Mouse (Mus musculus) hindbrain, embryonic 14.5 days (tissue): ENCODE results near the gene Adat3. TPM values are rescaled to one million over a fixed set of nuclear protein-coding genes. Genes with fewer than 3 reads are reported as not detected.
"Not testable (repeated sequence)": the region's sequence is repeated elsewhere in the genome, so short reads cannot be mapped to it uniquely, and the experiment has no call there.

Experiments used
- ATAC-seq: fragments of 200-750 bp; cut with Nextera tagmentation; 2 replicates; pipeline ENCODE4 v1.8.0; 2017; ENCODE audit warnings: moderate number of reproducible peaks, mild to moderate bottlenecking, moderate TSS enrichment, moderate library complexity; ENCODE audit not compliant: low FRiP score
- DNase-seq: peaks from one replicate; pipeline ENCODE4 v3.0.0-alpha.2; 2015; ENCODE audit warnings: low spot score
- H3K27ac ChIP-seq: fragments of 300-500 bp; sonication (generic); 2 replicates; pipeline ENCODE4 v1.5.1; 2014; ENCODE audit warnings: mild to moderate bottlenecking, moderate library complexity
- H3K27me3 ChIP-seq: fragments of 300-500 bp; sonication (generic); 2 replicates; pipeline ENCODE4 v1.6.1; 2014; ENCODE audit warnings: mild to moderate bottlenecking, low read length, mixed read lengths; ENCODE audit not compliant: control insufficient read depth, insufficient read depth
- H3K36me3 ChIP-seq: fragments of 300-500 bp; sonication (generic); replicated peaks from 2 replicates; pipeline ENCODE4 v1.6.1; 2014; ENCODE audit not compliant: control insufficient read depth, insufficient read depth
- H3K4me1 ChIP-seq: fragments of 300-500 bp; sonication (generic); replicated peaks from 2 replicates; pipeline ENCODE4 v1.6.1; 2014; ENCODE audit warnings: antibody characterized with exemption, low read length, mixed read lengths; ENCODE audit not compliant: control insufficient read depth, insufficient read depth
- H3K4me2 ChIP-seq: fragments of 300-500 bp; sonication (generic); replicated peaks from 2 replicates; pipeline ENCODE4 v1.6.1; 2014; ENCODE audit warnings: mild to moderate bottlenecking, moderate library complexity
- H3K4me3 ChIP-seq: fragments of 300-500 bp; sonication (generic); replicated peaks from 2 replicates; pipeline ENCODE4 v1.5.1; 2014; ENCODE audit warnings: mild to moderate bottlenecking, low read length
- H3K9ac ChIP-seq: fragments of 300-500 bp; sonication (generic); 2 replicates; pipeline ENCODE4 v1.6.1; 2014
- H3K9me3 ChIP-seq: fragments of 300-500 bp; sonication (generic); 2 replicates; pipeline ENCODE4 v1.6.1; 2016; ENCODE audit warnings: low read length; ENCODE audit not compliant: control insufficient read depth
- WGBS: fragments of 180-500 bp; shearing (Covaris S2); extraction: QIAGEN DNeasy Blood & Tissue Kit; methylation state at CpG from one replicate; pipeline ENCODE4 v1.1.7; 2014; 5-methylcytosine and 5-hydroxymethylcytosine counted together
- polyA plus RNA-seq: library from polyadenylated mRNA; unstranded; fragments of >200 nt; fragmentation: Nextera tagmentation; extraction: Ambion mirVana; gene quantifications from 2 replicates; pipeline ENCODE4 v1.2.1, GENCODE M21; 2014

Gene Adat3
- polyA plus RNA-seq, 1 experiment from 2014 or later: 5.6 TPM

DNA sequence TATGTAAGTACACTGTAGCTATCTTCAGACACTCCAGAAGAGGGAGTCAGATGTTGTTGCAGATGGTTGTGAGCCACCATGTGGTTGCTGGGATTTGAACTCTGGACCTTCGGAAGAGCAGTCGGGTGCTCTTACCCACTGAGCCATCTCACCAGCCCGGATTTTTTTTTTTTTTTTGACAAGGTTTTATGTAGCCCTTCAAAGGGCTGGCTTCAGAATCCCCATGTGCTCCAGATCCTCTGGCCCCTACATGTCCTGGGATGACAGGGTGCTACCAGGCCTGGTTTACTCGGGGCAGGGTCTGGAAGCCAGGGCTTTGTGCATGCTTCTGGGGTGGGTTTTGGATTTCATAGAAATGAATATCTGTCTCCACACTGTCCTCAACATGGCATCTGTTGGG, 3.0 kb downstream of the Adat3 start, which contains the start of gene Gm49322:
Gm49322 (plus strand) TSS at position 301 of the 400 bp plus-strand sequence.
- not testable (repeated sequence) for ATAC-seq, H3K27me3 ChIP-seq

GRCm38 (mm10) chr10:80606306-80606705, 3.6 kb downstream of the Adat3 start:
- H3K4me3 ChIP-seq: no peak overlapping the region
- 92% methylated on average over 23 of the region's 23 CpGs for WGBS
- no peak overlapping the region for H3K4me2 ChIP-seq
- H3K9me3 ChIP-seq: no peaks in the 10 kb centered on the region
- H3K27me3 ChIP-seq: no peaks in the 10 kb centered on the region
- ATAC-seq: no peak
- DNase-seq: no peak
- H3K27ac ChIP-seq: no peak overlapping the region
- no peak overlapping the region for H3K9ac ChIP-seq
- peaks cover 47% of the 10 kb centered on the region for H3K36me3 ChIP-seq
- peaks cover 15% of the 10 kb centered on the region for H3K4me1 ChIP-seq

More for the DNA sequence above, 3.0 kb downstream of the Adat3 start, which contains the start of gene Gm49322:
- not testable (repeated sequence) for H3K27ac ChIP-seq, H3K4me2 ChIP-seq, H3K9me3 ChIP-seq, H3K4me3 ChIP-seq, DNase-seq, H3K9ac ChIP-seq
- Histone ChIP-seq H3K36me3 (peaks cover 46% of the 10 kb centered on the region), H3K4me1 (peaks cover 15% of the 10 kb centered on the region)
- 89% methylated on average over 1 of the region's 4 CpGs for WGBS

GRCm38 (mm10) chr10:80606737-80607350, 4.2 kb downstream of the Adat3 start:
- H3K36me3 ChIP-seq: peaks cover 50% of the 10 kb centered on the region
- WGBS: 95% methylated on average over 34 of the region's 34 CpGs
- DNase-seq: no peak

GRCm38 (mm10) chr10:80608435-80608834, 5.8 kb downstream of the Adat3 start:
- ATAC-seq: no peak
- 87% methylated on average over 3 of the region's 3 CpGs for WGBS
- H3K36me3 ChIP-seq: peaks cover 66% of the 10 kb centered on the region

More at GRCm38 (mm10) chr10:80606737-80607350, 4.2 kb downstream of the Adat3 start:
- Histone ChIP-seq H3K9me3 (no peaks in the 10 kb centered on the region), H3K4me3 (no peak overlapping the region), H3K9ac (no peak overlapping the region), H3K27ac (no peak overlapping the region), H3K4me1 (peaks cover 15% of the 10 kb centered on the region), H3K27me3 (no peaks in the 10 kb centered on the region), H3K4me2 (no peak overlapping the region)
- no peak for ATAC-seq

GRCm38 (mm10) chr10:80609269-80609924, 6.7 kb downstream of the Adat3 start:
- Histone ChIP-seq H3K36me3 (peaks cover 75% of the 10 kb centered on the region), H3K4me3 (no peak overlapping the region), H3K4me1 (no peaks in the 10 kb centered on the region), H3K9ac (no peak overlapping the region), H3K9me3 (no peaks in the 10 kb centered on the region), H3K4me2 (no peak overlapping the region), H3K27ac (no peak overlapping the region), H3K27me3 (no peaks in the 10 kb centered on the region)
- no peak for ATAC-seq
- DNase-seq: no peak
- 95% methylated on average over 10 of the region's 10 CpGs for WGBS

More at GRCm38 (mm10) chr10:80608435-80608834, 5.8 kb downstream of the Adat3 start:
- Histone ChIP-seq H3K27ac (no peak overlapping the region), H3K9ac (no peak overlapping the region), H3K9me3 (no peaks in the 10 kb centered on the region), H3K27me3 (no peaks in the 10 kb centered on the region), H3K4me2 (no peak overlapping the region), H3K4me3 (no peak overlapping the region), H3K4me1 (peaks cover 9% of the 10 kb centered on the region)
- DNase-seq: no peak

DNA sequence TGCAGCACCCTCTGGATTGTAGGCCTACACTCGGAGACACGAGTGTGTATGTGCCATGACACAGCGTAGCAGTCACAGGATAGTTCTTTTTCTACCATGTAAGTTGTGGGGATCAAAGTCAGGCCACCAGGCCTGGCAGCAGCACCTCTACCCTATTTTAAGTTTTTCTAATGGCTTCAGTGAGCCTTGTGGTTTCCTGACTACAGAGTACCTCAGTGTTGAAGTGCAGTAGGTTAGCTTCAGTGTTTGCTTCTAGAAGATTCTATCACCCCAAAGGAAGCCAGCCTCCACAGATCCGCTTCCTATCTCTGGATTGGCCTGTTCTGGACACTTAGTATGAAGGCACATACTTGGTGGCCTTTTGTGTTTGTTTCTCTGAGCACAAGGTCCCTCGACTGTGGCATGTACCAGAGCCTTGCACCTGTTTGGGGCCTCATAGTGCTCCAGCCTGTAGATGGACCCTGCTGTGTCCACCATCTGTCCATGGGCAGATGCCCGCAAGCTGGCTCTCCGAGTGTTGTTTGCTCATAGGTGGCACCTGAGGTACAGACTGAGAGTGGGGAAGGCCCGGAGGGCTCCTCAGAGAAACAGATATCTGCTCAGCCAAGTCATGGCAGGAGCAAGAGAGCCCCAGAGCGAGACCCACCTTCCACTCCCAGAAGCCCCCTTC, 7.6 kb downstream of the Adat3 start:
- Histone ChIP-seq H3K4me2 (no peak overlapping the region), H3K27ac (no peak overlapping the region), H3K4me1 (no peaks in the 10 kb centered on the region), H3K9ac (no peak overlapping the region), H3K27me3 (no peaks in the 10 kb centered on the region), H3K9me3 (no peaks in the 10 kb centered on the region), H3K4me3 (no peak overlapping the region), H3K36me3 (peaks cover 83% of the 10 kb centered on the region)
- 92% methylated on average over 9 of the region's 9 CpGs for WGBS
- no peak for DNase-seq
- ATAC-seq: no peak

DNA sequence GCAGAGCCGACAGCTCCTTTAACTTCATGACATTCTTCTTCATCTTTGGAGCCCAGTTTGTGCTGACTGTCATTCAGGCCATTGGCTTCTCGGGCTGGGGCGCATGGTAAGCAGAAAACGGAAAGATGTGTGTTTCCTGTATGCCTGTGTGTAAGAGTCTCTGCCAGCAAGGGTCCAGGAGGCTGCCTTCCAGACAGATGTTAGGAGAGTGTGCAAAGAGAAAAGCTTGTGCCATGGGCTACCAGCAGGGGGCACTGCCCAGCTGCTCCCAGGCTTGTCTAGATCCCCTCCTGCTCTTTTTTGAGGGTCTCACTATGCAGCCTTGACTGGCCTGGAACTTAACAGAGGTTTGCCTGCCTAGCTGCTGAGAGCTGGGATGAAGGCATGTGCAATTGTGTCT, 8.3 kb downstream of the Adat3 start:
- ATAC-seq: no peak
- no peak overlapping the region for H3K27ac ChIP-seq
- H3K4me1 ChIP-seq: no peaks in the 10 kb centered on the region
- no peaks in the 10 kb centered on the region for H3K27me3 ChIP-seq
- WGBS: 72% methylated on average over 4 of the region's 4 CpGs
- H3K36me3 ChIP-seq: peaks cover 90% of the 10 kb centered on the region
- H3K9ac ChIP-seq: no peak overlapping the region
- no peak overlapping the region for H3K4me2 ChIP-seq
- peak; percentile 47 for DNase-seq
- no peak overlapping the region for H3K4me3 ChIP-seq
- no peaks in the 10 kb centered on the region for H3K9me3 ChIP-seq

DNA sequence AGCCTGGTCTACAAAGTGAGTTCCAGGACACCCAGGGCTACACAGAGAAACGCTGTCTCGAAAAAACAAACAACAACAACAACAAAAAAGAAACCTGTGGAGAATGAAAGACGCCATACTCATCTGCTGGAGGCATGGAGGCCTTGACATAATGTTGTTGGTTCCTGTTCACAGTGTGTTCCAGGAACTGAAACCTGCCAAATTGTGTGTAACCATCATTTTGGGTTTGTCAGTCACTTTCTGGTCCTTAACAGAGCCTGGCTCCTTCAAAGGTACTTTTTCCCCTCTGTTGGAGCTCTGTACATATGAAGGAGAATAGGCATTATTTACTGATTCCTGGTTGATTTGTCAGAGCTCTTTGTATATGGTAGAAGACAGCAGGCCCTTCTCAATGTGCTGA, 9.2 kb downstream of the Adat3 start:
- no peaks in the 10 kb centered on the region for H3K9me3 ChIP-seq
- no peak overlapping the region for H3K27ac ChIP-seq
- H3K4me3 ChIP-seq: no peak overlapping the region
- DNase-seq (no peak), ATAC-seq (no peak)
- no peak overlapping the region for H3K4me2 ChIP-seq
- WGBS: 92% methylated on average over 3 of the region's 3 CpGs
- no peak overlapping the region for H3K9ac ChIP-seq
- H3K4me1 ChIP-seq: no peaks in the 10 kb centered on the region
- H3K36me3 ChIP-seq: peaks cover 82% of the 10 kb centered on the region
- H3K27me3 ChIP-seq: no peaks in the 10 kb centered on the region

- Histone ChIP-seq H3K36me3 (peaks cover 62% of the 10 kb centered on the region), H3K27ac (no peak overlapping the region), H3K4me3 (no peak overlapping the region), H3K4me1 (no peaks in the 10 kb centered on the region), H3K9ac (no peak overlapping the region), H3K27me3 (no peaks in the 10 kb centered on the region), H3K9me3 (no peaks in the 10 kb centered on the region), H3K4me2 (no peak overlapping the region)
- DNase-seq (no peak), ATAC-seq (no peak)
- WGBS: 97% methylated on average over 3 of the region's 3 CpGs
Observed at GRCm38 (mm10) chr10:80613821-80614220, 11.1 kb downstream of the Adat3 start.
